Mouse (Mus musculus): Measurements from ENCODE around the gene Spag5. TPM values are rescaled to one million over a fixed set of nuclear protein-coding genes. Genes with fewer than 3 reads are reported as not detected.

The Spag5 gene
- 1.6 and 2.6 TPM in 2 replicates for polyA plus RNA-seq (2012; rRNA removed; ENCODE audit: low replicate concordance)

GRCm38 (mm10) chr11:78301357-78302084 lies at the start of gene Spag5:
Spag5 (plus strand) TSS chr11:78301529.

DNA sequence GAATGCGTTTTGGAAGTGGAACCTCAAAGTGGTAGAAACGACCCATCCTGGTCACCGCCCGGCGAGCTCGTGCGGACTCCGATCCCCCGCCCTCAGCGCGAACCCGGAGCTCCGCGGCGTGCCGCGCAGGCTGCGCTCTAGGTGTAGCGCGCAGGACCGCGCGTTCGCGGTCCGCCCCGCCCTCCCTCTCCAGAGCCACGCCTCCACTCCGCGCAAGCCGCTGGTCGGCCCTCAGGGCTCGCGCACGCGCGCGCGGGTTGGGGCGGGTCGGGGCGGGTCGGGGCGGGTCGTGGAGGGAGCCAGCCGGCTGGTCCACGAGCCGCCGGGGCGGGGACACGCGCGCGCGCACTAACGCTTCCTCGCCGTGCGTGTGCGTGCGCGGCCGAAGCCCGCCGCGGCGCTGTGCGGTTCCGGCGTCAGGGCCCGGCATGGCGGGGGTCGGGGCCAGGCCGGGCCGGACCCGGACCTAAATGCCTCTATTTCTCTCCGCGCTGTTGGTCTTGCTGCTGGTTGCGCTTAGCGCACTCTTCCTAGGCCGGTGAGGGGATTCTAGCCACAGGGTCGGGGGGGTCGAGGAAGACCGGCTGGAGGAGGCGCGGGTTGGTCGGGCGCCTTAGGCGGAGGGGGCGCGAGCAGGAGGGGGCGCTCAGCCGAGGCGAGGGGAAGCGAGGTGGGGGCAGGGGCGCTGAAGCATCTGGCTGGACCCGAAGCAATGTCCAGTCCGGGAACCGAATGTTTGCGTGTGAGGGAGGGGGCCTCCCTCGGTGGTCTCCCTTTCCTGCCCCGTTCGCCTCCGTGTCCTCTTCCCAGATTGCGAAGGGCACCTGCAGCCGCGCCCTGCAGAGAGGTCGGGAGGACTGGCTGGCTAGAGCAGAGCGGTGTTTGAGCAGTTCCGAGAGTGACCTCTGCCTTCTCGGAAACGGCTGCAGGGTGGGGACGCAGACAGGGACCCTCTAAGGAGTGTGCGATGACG lies 39.7 kb upstream of the Spag5 start, which contains the start of gene 2610507B11Rik:
TSS of gene 2610507B11Rik (plus strand) at position 373 of the 973 bp plus-strand sequence.

DNA sequence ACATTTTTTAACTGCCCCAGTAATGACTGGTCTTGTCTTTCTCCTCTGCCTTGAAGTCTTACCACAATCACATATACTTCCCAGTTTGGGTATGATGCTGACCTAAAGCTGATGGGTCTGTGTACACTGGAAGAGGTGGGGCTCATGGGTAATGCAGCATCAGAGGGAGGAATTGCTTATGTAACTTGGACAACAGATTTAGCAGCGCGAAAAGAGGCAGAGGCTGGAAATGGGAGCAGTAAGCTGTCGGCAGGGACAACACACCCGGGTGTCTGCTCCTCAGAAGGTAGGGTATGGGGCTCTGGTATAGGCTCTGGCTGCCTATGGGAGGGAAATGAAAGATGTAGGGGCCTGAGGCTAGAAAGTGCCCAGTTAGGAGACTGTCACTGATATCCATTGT lies 10.7 kb upstream of the Spag5 start, which contains the start of gene BC030499:
TSS of gene BC030499 (plus strand) at position 188 of the 400 bp plus-strand sequence.

DNA sequence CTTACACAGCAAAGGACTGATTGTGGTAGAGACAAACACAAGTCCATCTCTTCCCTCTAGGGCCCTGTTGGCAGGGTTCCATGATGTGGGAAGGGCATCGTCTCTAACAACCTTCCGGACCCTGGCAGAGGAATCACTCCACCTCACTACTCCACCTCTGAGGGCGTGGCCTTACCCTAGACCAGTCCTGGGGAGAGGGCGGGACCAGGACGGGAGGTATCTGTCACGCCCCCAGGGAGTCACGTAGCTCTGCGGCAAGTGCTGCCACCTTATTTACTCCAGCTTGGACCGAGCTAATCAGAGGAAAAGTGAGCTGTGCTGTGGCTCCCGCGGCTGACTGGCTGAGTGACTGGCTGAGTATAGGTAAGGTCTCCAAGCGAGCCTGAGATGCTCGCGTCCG lies 21.5 kb downstream of the Spag5 start, which contains the start of gene Aldoc:
TSS of gene Aldoc (plus strand) at position 109 of the 400 bp plus-strand sequence.

GRCm38 (mm10) chr11:78327634-78328511 lies 26.5 kb downstream of the Spag5 start, which contains the start of gene Pigs:
Pigs (plus strand) TSS chr11:78328415.

GRCm38 (mm10) chr11:78343381-78344327 lies 42.3 kb downstream of the Spag5 start, which contains the start of gene Unc119:
Unc119 (plus strand) TSS chr11:78343482.

Other genes with a start within 250 kb of the Spag5 start
- gene Eral1, start 221.1 kb upstream of the Spag5 start, polyA plus RNA-seq (2012; rRNA removed; ENCODE audit: low replicate concordance), result 34.6 and 57.5 TPM in 2 replicates
- gene Fam222b, start 206.9 kb upstream of the Spag5 start, polyA plus RNA-seq (2012; rRNA removed; ENCODE audit: low replicate concordance), result 16.2 and 28.6 TPM in 2 replicates
- 63.0 and 125 TPM in 2 replicates for gene Traf4, start 135.9 kb upstream of the Spag5 start, polyA plus RNA-seq (2012; rRNA removed; ENCODE audit: low replicate concordance)
- 21.0 and 21.1 TPM in 2 replicates for gene Nek8, start 124.9 kb upstream of the Spag5 start, polyA plus RNA-seq (2012; rRNA removed; ENCODE audit: low replicate concordance)
- 120 and 266 TPM in 2 replicates for gene Tlcd1, start 124.8 kb upstream of the Spag5 start, polyA plus RNA-seq (2012; rRNA removed; ENCODE audit: low replicate concordance)
- 123 and 258 TPM in 2 replicates for gene Rpl23a, start 117.9 kb upstream of the Spag5 start, polyA plus RNA-seq (2012; rRNA removed; ENCODE audit: low replicate concordance)
- 98.3 and 206 TPM in 2 replicates for gene Rab34, start 113.1 kb upstream of the Spag5 start, polyA plus RNA-seq (2012; rRNA removed; ENCODE audit: low replicate concordance)
- gene Proca1, start 108.1 kb upstream of the Spag5 start, polyA plus RNA-seq (2012; rRNA removed; ENCODE audit: low replicate concordance), result 3.4 and 6.1 TPM in 2 replicates
- gene Sdf2, start 55.8 kb upstream of the Spag5 start, polyA plus RNA-seq (2012; rRNA removed; ENCODE audit: low replicate concordance), result 74.7 and 130 TPM in 2 replicates
- gene Supt6, start 55.5 kb upstream of the Spag5 start, polyA plus RNA-seq (2012; rRNA removed; ENCODE audit: low replicate concordance), result 16.2 and 27.0 TPM in 2 replicates
- 69.1 and 142 TPM in 2 replicates for gene 2610507B11Rik, start 39.8 kb upstream of the Spag5 start, polyA plus RNA-seq (2012; rRNA removed; ENCODE audit: low replicate concordance)
- 0.10 and 0.50 TPM in 2 replicates for gene BC030499, start 10.7 kb upstream of the Spag5 start, polyA plus RNA-seq (2012; rRNA removed; ENCODE audit: low replicate concordance)
- gene Aldoc, start 21.4 kb downstream of the Spag5 start, polyA plus RNA-seq (2012; rRNA removed; ENCODE audit: low replicate concordance), result 18.0 and 27.1 TPM in 2 replicates
- gene Pigs, start 26.9 kb downstream of the Spag5 start, polyA plus RNA-seq (2012; rRNA removed; ENCODE audit: low replicate concordance), result 87.7 and 99.7 TPM in 2 replicates
- gene Unc119, start 42.0 kb downstream of the Spag5 start, polyA plus RNA-seq (2012; rRNA removed; ENCODE audit: low replicate concordance), result 92.2 and 115 TPM in 2 replicates
- 0.04 and 0.24 TPM in 2 replicates for gene Foxn1, start 85.0 kb downstream of the Spag5 start, polyA plus RNA-seq (2012; rRNA removed; ENCODE audit: low replicate concordance)
- gene Slc13a2, start 120.7 kb downstream of the Spag5 start, polyA plus RNA-seq (2012; rRNA removed; ENCODE audit: low replicate concordance), result 0.45 and 0.98 TPM in 2 replicates
- 36.6 and 36.8 TPM in 2 replicates for gene Slc46a1, start 164.2 kb downstream of the Spag5 start, polyA plus RNA-seq (2012; rRNA removed; ENCODE audit: low replicate concordance)
- gene Sarm1, start 196.2 kb downstream of the Spag5 start, polyA plus RNA-seq (2012; rRNA removed; ENCODE audit: low replicate concordance), result 1.1 and 1.2 TPM in 2 replicates
- gene Vtn, start 197.6 kb downstream of the Spag5 start, polyA plus RNA-seq (2012; rRNA removed; ENCODE audit: low replicate concordance), result 32.4 and 41.2 TPM in 2 replicates
- 0.14 TPM in 1 of 2 replicates, not detected in the other for gene Sebox, start 201.9 kb downstream of the Spag5 start, polyA plus RNA-seq (2012; rRNA removed; ENCODE audit: low replicate concordance)
- gene Tmem199, start 210.6 kb downstream of the Spag5 start, polyA plus RNA-seq (2012; rRNA removed; ENCODE audit: low replicate concordance), result 9.3 and 14.5 TPM in 2 replicates
- 59.3 and 88.1 TPM in 2 replicates for gene Poldip2, start 210.7 kb downstream of the Spag5 start, polyA plus RNA-seq (2012; rRNA removed; ENCODE audit: low replicate concordance)
- 30.2 and 44.7 TPM in 2 replicates for gene Tnfaip1, start 234.8 kb downstream of the Spag5 start, polyA plus RNA-seq (2012; rRNA removed; ENCODE audit: low replicate concordance)
- 44.7 and 54.9 TPM in 2 replicates for gene Ift20, start 234.8 kb downstream of the Spag5 start, polyA plus RNA-seq (2012; rRNA removed; ENCODE audit: low replicate concordance)
- gene Tmem97, start 249.2 kb downstream of the Spag5 start, polyA plus RNA-seq (2012; rRNA removed; ENCODE audit: low replicate concordance), result 16.0 and 16.7 TPM in 2 replicates